Mouse (Mus musculus) T-helper 1 cell (primary cell): Measurements from ENCODE around the gene Spin2-ps6.
"Not testable (repeated sequence)": the region's sequence is repeated elsewhere in the genome, so short reads cannot be mapped to it uniquely, and the experiment has no call there.

Experiments
- in situ Hi-C: fragments of 300-600 bp; cut with MboI, MseI; formaldehyde crosslinking; loops from one replicate; pipeline ENCODE4 v1.15.1; 2025; ENCODE audit warnings: high pct_unique_total_duplicates

The Spin2-ps6 gene

DNA sequence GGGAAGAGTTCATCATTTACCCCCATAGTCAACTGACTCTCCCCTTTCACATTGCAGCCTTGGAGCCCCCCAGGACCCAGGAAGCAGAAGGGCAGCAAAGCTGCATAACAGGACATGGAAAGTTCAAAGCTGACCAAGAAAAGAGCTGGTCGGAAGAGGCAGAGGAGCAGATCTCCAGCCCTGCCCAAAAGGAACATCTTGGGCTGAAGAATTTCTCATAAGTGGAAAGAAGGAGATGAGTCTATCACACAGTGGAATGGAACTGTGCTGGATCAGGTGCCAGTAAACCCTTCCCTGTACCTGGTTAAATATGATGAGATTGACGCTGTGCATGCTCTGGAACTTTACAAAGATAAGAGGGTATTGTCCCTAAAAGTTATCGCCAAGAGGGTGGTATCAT, at the start of gene Spin2-ps6:
TSS of gene Spin2-ps6 (plus strand) at position 301 of the 400 bp plus-strand sequence.
- in situ Hi-C loops, result not testable (repeated sequence)
